Mouse (Mus musculus) retina, postnatal 1 day (tissue): ENCODE measurements around the gene Tcf15.

ENCODE experiments used
- DNase-seq: peaks from one replicate; pipeline ENCODE4 v3.0.0-alpha.2; 2012

The Tcf15 gene

DNA sequence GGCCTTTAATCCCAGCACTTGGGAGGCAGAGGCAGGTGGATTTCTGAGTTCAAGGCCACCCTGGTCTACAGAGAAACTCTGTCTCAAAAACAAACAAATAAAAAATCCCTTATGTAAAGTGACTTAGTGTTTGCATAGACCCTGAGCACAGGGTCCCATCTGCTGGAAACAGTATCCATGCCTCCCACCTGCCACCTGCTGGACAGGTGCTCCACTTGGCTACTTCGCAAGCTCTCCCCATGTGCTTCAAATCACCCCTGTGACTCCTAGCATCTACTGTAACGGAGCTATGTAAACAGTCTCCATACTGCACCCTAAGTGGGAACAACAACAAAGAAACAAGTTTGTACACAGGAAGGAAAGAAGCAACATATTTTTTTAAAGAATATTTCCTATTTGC, 14.8 kb upstream of the Tcf15 start:
- no peak for DNase-seq

DNA sequence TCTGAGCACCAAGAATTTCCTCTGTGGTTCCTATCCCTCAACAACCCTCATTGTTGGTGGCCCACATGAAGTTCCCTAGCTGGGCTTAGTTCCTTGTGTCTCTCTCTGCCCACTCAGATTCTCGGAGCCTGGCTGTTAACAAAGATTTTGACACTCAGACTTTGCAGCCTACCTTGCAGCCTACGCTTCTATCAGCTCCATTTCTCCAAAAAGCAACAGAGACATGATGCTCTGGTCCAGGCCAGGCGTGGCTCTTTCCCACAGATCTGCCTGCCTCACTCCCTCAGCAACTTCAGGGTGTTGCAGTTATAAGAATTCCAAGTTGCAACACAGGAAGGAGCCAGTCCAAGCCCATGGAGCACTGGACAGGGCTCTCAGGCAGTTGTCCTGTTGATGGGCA, 13.6 kb upstream of the Tcf15 start:
- no peak for DNase-seq

DNA sequence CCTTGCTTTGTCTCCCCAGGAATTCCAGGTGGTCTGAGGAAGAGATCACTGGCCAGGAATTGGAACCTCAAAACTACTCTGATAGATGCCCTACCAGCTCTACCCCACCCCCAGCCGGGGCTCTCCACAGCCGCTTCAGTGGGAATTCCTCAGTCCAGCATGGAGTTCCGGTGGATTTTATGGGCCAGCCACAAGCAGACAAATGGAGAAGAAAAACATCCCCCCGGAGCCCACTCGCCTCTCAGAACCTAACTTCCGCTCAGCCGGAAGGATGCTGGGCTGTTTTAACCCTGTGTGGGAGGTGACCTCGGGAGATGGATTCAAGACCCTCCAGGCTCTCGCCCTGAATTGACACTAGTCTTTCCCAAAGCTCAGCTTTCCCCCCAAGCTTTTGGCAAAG, 11.3 kb upstream of the Tcf15 start:
- no peak for DNase-seq

DNA sequence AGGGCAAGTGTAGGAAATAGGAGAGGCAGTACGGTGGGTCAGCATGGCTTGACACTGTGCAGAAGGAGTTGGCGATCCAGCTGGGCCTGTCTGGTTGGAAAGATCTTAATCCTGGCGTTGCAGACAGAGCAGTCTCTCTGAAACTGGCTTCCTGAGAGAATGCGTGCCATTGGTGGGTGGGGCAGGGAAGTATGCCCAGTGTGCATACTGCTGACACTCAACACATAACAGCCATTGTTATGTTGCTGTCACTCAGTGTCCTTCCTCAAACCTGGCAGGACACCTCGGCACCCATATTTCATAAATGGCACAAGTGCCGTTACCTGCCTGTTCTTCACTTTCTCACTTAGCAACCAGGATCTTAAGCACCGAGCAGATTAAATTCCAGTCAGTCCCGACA, 10.7 kb upstream of the Tcf15 start:
- DNase-seq: no peak

DNA sequence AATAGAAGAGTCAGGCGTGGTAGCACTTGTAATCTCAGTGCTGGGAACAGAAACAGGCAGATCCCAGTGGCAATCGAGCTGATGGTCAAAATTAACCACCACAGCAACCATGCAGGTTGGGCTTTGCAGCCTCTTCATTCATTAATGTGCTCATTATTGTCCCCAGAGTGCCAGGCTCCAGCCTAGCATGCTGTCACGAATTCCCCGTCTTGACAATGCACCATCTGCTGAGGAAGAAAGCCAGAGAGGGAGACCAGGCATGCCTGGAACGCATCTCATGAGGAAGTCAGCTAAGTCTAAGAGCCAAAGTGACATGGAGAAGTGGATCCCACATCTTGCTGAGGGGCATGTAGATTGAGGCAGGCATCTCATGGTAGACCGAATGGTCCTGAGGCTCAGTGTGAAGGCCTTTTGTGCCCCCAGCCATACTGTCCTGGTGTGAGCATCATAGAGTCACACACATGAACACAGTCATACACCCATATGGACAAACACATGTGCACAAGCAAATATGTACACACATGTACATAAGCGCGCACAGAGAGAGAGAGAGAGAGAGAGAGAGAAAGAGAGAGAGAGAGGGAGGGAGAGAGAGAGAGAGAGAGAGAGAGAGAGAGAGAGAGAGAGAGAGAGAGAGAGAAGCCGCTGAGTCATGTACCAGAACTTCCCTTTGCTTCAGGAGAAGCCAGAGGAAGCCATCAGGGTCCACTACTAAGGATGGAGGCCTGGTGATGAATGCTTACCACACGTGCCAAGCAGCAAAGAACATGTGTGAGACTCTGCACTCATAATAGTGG, 4.0 kb upstream of the Tcf15 start:
- peak; percentile 55 for DNase-seq

DNA sequence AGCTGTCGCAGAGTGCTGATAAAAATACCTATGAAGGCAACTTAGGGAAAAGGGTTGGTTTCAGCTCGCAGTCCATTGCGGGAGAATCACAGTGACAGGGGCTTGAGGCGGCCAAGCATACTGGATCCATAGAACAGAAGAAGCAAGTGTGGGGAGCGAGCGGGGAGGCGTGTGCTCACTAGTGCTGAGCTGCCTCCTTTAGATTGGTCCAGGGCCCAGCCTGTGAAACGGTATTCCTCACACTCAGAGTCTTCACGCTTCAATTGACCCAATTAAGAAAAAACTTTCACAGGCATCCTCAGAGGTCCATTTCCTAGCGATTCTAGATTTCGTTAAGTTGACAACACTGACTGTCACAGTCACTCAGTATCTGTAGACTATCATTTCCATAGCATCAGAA, 2.4 kb upstream of the Tcf15 start:
- peak; percentile 64 for DNase-seq

DNA sequence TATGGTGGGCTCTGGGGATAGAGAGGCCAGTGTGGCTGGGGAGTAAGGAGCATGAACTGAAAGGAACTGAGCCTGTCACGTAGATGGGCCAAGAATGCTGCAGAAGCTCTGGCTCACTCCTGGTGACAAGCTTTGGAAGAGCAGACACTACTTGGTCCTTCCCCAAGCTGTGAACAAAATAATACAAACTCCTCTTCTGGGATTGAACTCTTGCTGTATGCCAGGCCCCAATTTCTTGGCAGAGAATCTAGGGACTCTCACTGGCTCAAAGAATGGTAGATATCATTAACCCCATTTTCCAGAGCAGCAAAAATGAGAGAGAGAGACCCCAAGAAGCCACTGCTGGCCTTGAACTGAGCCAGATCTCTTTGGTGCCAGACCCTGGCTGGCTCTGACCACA, 1.9 kb upstream of the Tcf15 start:
- DNase-seq: no peak

DNA sequence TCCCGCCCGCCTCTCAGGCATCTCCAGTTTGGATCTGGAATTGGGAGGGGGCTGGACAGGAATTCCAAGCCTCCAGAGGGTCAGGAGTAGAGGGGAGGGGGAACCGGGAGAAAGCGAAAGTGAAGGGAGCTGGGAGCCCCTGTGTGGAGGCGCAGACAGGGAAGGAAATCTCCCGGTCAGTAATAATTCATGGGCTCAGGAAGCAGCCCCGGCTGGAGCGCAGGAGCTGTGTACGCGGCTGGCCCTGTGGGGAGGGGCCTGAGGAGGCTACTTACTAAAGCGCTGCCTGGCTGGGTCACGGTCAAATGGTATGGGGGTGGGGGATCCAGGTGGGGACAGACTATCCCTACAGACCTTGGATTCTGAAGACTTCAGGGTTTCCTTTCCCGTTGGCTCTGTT, 1.3 kb upstream of the Tcf15 start:
- DNase-seq: peak; percentile 66

DNA sequence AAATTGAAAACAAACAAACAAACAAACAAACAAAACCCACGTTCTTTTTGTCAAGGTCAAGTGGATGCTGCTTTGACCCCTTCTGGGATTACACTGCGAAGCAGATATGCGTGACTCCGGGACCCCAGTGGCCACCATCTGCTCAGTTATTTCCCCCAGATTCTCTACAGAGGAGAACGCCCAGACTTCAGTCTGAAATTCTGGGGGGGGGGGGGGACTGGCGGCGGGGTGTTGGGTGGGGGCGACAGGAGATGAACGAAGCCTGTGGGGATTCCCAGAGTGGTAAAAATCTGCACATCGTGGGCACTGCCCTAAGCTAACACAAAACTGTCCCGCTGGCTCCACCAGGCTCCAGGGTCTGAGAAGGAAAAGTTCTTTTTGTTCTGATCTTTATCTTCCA, 790 bp upstream of the Tcf15 start:
- peak; percentile 24 for DNase-seq

DNA sequence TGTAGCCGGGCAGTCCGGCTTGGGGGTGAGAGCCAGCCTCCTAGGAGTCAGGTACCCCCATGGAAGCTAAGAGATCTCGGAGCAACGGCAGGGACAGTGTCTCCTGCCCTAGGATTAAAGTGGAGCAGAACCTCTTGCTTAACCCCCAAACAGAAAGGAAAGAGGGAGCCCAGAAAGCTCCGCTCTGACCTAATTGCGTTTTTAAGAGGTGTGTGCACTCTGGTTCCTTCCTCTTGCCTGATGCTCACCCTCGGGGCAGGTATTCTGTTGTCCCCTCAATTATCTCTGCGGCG, 743 bp downstream of the Tcf15 start:
- no peak for DNase-seq

DNA sequence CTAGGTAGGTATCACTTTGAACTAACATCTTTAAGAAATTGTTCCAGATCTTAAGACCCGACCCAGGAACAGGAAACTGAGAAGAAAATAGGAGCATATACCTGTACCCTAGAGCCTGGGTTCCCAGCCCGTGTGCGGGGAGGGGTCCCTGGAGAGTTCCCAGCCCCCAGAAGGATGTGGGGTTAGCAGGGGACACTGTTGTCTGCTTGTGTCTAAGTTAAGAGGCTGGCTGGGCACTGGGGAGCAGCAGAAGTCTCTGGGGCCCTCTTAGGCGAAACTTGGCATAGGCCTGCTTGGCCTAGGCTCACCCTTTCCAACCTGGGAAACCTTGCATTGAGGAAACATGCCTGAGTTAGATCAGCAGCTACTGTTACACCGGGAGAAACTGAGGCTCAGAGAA, 1.1 kb downstream of the Tcf15 start:
- DNase-seq: no peak

DNA sequence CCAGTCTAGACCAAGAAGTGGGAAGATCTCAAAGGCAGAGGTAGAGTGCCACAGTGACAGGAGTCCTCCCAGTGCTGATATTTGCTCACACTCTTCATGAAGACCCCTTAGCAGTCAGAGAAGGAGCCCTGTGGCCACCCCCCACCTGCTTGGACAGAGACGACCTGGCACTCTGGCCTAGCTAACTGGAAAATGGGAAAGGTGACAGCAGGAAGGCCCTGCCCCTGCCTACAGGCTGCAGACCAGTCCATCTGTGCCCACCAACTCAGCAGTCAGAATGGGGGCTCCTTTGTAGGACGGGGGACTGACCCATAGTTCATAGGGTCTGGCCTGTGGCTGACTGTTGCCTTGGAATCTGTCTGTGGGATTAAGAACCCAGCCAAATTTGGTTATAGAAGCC, 2.4 kb downstream of the Tcf15 start:
- no peak for DNase-seq

DNA sequence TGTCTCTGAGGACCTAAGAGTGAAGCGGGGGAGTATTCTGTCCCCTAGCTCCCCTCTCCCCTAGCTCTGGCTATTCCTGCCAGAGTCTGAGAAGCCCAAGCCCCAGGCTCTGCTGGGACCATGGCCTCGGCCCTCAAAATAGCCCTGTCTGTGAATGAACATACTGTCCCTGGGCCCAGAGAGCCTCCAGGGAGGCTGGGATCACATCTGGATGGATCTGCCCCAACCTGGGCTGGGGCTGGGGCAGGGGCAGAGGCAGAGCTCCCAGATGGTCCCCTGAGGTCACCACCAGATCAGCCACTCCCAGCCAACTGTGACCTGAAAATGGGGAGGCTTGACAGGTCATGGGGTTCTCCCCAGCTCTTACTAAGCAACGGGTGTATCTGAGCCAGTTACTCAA, 3.7 kb downstream of the Tcf15 start:
- no peak for DNase-seq

DNA sequence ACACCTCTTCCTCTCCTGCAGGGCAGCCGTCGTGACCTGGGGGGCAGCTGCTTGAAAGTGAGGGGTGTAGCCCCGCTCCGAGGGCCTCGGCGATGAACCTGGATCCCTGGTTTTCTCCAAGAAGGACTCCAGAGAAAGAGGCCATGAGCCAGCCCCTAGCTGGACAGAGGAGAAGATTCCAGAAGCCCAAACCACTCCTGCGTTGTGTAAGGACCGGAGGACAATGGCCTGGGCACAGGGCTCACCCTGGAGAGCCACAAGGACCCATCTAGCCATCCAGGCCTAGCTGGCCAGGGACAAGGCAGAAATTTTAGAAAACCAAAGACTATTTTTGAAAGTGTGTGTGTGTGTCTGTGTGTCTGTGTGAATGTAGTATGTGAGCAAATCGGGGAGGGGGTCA, 5.3 kb downstream of the Tcf15 start:
- no peak for DNase-seq

DNA sequence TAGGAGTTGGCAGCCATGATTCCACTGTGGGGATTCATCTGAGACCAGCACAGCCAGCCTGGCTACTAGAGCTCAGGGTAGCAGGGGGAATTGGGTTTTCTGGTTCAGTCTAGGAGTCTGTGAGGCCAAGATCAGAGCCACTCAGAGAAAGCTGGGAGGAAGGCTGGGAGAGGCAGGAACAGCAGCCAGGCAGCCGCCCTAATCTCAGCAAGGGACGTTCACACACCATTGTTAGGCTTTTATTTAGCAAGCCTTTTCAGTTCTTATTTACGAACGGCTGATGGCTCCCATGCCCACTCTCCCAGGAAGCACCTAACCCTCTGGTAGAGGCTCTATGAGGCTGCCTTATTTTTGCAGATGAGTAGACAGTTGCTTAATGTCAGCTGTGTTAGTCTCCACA, 6.5 kb downstream of the Tcf15 start:
- no peak for DNase-seq

DNA sequence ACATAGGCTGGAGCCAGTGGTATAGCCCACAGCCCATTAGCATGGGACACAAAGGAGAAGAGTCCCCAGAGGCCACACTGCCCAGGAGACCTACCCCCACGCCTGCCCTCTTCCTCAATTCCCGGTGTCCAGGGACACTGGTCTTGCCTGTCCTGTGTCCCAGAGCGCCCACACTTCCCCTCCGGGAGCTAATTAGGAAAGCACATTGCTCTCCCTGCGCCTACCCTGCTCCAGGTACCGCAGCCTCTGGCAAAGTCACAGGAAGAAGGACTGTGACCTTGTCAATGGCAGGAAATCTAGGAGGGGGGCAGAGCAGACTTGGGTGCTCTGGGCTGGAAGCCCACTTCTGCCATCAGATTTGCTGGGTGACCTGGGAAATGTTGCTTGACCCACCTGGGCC, 7.0 kb downstream of the Tcf15 start:
- DNase-seq: no peak

DNA sequence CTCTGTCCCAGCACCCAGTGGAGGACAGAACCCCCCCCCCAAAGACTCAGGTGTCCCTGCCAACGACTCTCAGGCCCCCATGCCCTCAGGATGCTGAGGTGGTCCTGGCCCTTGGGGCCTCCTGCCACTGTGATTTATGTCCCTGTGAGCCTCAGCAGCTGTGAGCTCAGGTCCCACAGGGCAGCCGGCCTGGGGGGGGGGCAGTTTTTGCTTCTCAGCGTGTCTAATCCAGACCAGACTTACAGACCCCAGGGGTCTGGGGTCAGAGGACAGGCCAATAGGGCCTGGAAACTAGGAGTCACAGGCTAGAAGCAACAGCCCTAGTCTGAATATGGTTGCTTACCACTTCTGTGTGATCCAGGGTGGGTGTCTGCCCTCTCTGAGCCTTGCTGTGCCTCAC, 10.0 kb downstream of the Tcf15 start:
- no peak for DNase-seq

DNA sequence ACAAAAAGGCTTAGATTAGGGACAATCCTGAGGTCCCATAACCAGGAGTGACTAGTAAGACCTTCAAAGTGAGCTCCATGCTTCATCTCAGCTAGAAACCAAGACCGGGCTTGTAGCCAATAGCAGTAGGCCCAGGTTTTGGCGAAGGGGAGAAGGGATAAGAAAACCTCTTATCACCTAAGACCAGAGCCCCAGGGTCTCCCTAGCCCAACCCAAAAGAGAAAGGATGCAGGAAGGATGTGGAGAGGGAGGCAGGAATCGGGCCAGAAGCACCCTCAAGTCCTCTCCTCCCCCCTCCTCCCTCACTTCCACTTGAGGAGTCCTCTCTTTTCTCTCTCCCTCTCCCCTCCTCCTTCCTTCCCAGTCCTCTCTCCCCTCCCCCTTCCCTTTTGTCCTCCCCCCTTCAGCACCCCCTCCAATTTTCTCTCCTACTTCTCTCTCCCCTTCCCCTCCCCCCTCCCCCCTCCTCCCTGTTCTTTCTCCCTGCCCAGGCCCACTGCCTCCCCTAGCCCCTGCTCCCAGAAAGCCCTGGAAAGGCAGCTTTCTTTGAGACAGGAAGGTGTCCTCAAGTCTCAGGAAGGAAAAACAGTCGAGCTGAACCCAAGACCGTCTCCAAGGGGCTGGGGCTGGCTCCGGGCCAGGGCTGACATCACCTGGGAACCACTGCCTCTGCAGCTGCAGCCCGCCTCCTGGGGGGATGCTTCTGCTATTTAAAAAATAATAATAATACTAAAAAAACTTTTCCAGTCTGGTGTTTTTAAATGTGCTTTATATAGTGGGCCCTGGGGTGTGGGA, 12.2 kb downstream of the Tcf15 start:
- no peak for DNase-seq

DNA sequence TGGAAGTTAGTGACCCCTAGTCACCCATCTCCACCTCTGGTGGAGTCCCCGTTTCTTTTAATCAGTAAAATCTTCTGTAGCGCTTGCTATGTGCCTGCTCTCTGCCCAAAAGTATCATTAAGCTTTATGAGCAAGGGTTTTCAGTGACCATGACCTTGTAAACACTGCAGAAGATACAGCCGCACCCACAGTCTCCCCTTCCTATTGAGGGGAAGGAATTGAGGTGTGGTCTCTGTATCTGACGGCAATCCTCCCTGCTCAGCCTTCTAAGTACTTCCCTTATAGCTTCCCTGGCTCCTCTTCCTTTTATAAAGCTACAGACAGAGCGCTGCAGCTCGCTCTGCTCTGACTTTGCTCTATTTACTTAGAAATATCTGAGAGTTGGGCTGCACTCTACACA, 13.1 kb downstream of the Tcf15 start:
- DNase-seq: no peak

DNA sequence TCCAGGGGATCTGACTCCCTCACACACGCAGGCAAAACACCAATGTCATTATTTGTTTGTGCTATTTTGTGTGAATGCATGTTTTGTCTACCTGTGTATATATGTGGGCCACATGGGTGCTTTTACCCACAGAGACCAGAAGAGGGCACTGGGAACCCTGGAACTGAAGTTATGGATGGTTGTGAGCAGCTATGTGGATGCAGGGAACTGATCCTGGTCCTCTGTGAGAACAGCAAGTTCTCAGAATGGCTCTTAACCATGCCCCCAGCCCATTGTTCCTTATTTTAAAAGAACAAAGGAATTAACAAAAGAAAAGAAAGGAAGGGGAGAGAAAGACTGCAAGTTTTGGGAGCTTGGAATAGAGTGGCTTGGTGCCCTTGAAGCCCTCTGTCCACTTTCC, 16.1 kb downstream of the Tcf15 start:
- no peak for DNase-seq

DNA sequence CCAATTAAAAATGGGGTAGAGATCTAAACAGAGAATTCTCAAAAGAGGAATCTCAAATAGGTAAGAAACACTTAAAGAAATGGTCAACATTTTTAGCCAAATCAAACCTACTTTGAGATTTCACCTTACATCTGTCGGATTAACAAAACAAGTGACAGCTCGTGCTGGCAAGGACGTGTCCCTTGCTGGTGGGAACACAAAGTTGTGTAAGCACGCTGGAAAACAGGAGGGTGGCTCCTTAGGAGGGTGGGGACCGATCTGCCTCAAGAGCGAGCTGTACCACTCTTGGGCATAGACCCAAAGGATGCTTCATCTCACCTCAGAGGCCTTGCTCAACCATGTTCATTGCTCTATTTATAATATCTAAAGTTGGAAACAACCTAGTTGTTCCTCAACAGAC, 22.9 kb downstream of the Tcf15 start:
- DNase-seq: no peak

DNA sequence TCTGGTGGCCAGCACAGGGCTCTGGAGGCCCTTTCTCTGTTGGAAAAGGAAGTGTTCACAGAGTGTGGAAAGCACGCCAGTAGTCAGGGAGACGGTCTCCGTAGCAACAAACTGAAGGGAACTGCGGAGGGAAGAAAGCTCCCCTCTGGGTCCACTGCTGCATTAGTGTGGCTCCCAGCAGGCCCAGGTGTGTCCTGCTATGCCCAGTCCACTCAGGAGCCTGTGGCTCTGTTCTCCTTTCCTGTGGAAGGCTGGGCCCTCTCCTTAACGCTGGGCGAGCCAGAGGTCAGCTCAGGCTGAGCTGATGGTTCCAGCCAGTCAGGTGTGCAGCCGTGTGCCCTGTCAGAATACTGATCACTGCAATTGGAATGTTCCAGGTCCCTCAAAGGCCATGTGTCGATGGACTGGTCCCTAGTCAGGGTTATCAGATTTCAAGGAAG, 24.5 kb downstream of the Tcf15 start:
- peak; percentile 88 for DNase-seq

DNA sequence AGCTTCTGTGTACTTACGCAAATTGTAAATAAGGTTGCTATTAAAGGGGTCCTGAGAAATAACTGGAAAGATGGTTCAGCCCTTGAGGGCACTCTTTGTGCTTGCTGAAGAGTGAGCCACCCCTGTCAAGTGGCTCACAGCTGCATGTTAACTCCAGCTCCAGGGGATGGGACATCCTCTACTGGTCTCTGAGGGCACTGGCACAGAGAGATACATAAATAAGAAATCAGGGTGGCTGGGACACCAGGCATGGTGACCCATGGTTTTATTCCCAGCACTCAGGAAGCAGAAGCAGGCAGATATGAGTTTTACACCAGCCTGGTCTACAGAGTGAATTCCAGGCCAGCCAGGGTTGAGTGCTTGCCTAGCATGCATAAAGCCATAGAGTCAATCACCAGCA, 26.0 kb downstream of the Tcf15 start:
- DNase-seq: no peak

DNA sequence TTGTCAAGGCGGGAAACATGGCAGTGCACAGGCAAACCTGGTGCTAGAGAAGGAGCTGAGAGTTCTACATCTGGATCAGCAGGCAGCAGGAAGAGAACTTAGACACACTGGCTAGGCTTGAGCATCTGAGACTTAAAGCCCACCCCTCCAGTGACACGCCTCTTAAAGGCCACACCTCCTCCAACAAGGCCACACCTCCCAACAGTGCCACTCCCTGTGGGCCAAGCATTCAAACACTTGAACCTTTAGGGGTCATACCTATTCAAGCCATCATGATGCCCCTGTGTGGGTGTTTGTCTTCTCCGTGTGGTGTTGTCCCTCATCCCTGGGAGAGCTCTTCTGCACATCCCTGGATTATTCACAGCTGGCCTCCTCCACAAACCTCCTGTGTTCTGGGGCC, 31.5 kb downstream of the Tcf15 start:
- no peak for DNase-seq

DNA sequence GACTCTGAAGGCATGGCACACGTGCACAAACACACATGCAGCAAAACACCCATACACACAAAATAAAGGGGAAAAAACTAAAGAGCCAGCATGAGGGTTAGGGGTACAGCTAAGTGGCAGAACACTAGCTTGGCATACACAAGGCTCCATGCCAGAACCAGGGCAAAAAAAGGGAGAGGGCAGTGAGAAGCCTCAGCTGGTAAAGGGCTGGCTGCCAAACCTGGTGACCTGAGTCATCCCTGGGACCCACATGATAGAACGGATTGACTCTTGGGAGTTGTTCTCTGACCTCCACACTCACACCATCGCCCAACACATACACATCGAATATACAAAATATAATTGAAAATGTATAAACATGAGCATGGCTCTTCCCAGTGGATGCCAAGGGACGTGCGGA, 33.3 kb downstream of the Tcf15 start:
- no peak for DNase-seq
